Mouse (Mus musculus) myocyte (in vitro differentiated cells): ENCODE results near the gene Pom121. TPM values are rescaled to one million over a fixed set of nuclear protein-coding genes. Genes with fewer than 3 reads are reported as not detected.
A peak's percentile ranks its signal among the peaks of the same experiment; 100 is the strongest.

Source experiments
- H3K27me3 ChIP-seq: one replicate; pipeline ENCODE4 v1.6.1; 2011; ENCODE audit not compliant: control insufficient read depth, insufficient read depth, insufficient read length
- H3K36me3 ChIP-seq: one replicate; pipeline ENCODE4 v1.6.1; 2011; ENCODE audit not compliant: control insufficient read depth, insufficient read depth
- H3K4me2 ChIP-seq: one replicate; pipeline ENCODE4 v1.6.1; 2011; ENCODE audit warnings: low read depth, control low read depth
- H3K4me3 ChIP-seq: one replicate; pipeline ENCODE4 v1.5.1; 2011; ENCODE audit warnings: mild to moderate bottlenecking, control low read depth, moderate library complexity
- H3K79me2 ChIP-seq: one replicate; pipeline ENCODE4 v1.6.1; 2011; ENCODE audit not compliant: control insufficient read depth, insufficient read depth
- H3ac ChIP-seq: one replicate; pipeline ENCODE4 v1.6.1; 2011; ENCODE audit not compliant: control insufficient read depth, insufficient read length
- CEBPB ChIP-seq: IDR thresholded peaks from 2 replicates; pipeline ENCODE4 v1.6.1; 2011; ENCODE audit warnings: mild to moderate bottlenecking, moderate library complexity; ENCODE audit not compliant: poor library complexity, insufficient read depth, severe bottlenecking
- E2F4 ChIP-seq: IDR thresholded peaks from one replicate; pipeline ENCODE4 v1.6.1; 2011; ENCODE audit warnings: mild to moderate bottlenecking, control low read depth, moderate library complexity; ENCODE audit not compliant: insufficient read depth
- MAX ChIP-seq: IDR thresholded peaks from one replicate; pipeline ENCODE4 v1.6.1; 2011; ENCODE audit warnings: low read depth, mild to moderate bottlenecking, control low read depth
- MYOD1 ChIP-seq, 3 experiments: IDR thresholded peaks; one replicate each; pipeline ENCODE4 v1.6.1; 2011; ENCODE audit warnings: control low read depth in 2 of 3, low read depth in 2 of 3, mild to moderate bottlenecking in 2 of 3, moderate library complexity in 1 of 3; ENCODE audit not compliant: insufficient read length in 2 of 3, control insufficient read depth in 1 of 3
- MYOG ChIP-seq, 3 experiments: IDR thresholded peaks; one replicate each; pipeline ENCODE4 v1.6.1; 2011; ENCODE audit warnings: control low read depth in 2 of 3, low read depth in 2 of 3, mild to moderate bottlenecking in 2 of 3; ENCODE audit not compliant: insufficient read length in 2 of 3, control insufficient read depth in 1 of 3, insufficient read depth in 1 of 3
- POLR2A ChIP-seq: IDR thresholded peaks from one replicate; pipeline ENCODE4 v1.6.1; 2011; ENCODE audit warnings: low read depth, mild to moderate bottlenecking, control low read depth, moderate library complexity; ENCODE audit not compliant: insufficient read length
- POLR2AphosphoS2 ChIP-seq: IDR thresholded peaks from one replicate; pipeline ENCODE4 v1.6.1; 2011; ENCODE audit warnings: low read depth, control low read depth; ENCODE audit not compliant: insufficient read length
- REST ChIP-seq: IDR thresholded peaks from one replicate; pipeline ENCODE4 v1.6.1; 2011; ENCODE audit warnings: mild to moderate bottlenecking, control low read depth, moderate library complexity; ENCODE audit not compliant: insufficient read depth, insufficient read length
- SRF ChIP-seq: IDR thresholded peaks from one replicate; pipeline ENCODE4 v1.6.1; 2011; ENCODE audit warnings: low read depth; ENCODE audit not compliant: control insufficient read depth, insufficient read length
- TCF12 ChIP-seq: IDR thresholded peaks from one replicate; pipeline ENCODE4 v1.6.1; 2011; ENCODE audit warnings: mild to moderate bottlenecking, control low read depth; ENCODE audit not compliant: poor library complexity, insufficient read depth, severe bottlenecking
- TCF3 ChIP-seq: IDR thresholded peaks from one replicate; pipeline ENCODE4 v1.6.1; 2011; ENCODE audit warnings: low read depth, control low read depth; ENCODE audit not compliant: insufficient read length
- USF1 ChIP-seq: IDR thresholded peaks from one replicate; pipeline ENCODE4 v1.6.1; 2011; ENCODE audit warnings: low read depth, mild to moderate bottlenecking, control low read depth, moderate library complexity
- polyA plus RNA-seq: library from polyadenylated mRNA; unstranded; fragments of >200 nt; fragmentation: generic; extraction: Trizol; gene quantifications from one replicate; pipeline ENCODE4 v1.2.1, GENCODE M21; 2012; ENCODE audit warnings: missing spikeins

Gene Pom121
- polyA plus RNA-seq, result 14.0 TPM

GRCm38 (mm10) chr5:135394004-135394823 lies at the start of gene Pom121:
Gene Pom121, minus strand, starts transcription at chr5:135394546.
- Histone ChIP-seq H3K4me2 (peak within 1 kb of the TSS; percentile 87), H3K4me3 (peak within 1 kb of the TSS; percentile 42), H3K27me3 (no peaks in the 10 kb centered on the region), H3K79me2 (peaks cover 41% of the 10 kb centered on the region), H3ac (peak within 1 kb of the TSS; percentile 90), H3K36me3 (peaks cover 12% of the 10 kb centered on the region)
- TF ChIP-seq MYOD1 (IDR thresholded peaks at IDR 0.05; ENCODE audit: control insufficient read depth in 1 of 3, insufficient read length in 2 of 3, low read depth in 2 of 3) (peak in 1 of 3 experiments; percentile 3), POLR2A (peak; percentile 89), TCF3 (no peak), REST (no peak), CEBPB (no peak), MAX (peak; percentile 79), POLR2AphosphoS2 (peak; percentile 73), USF1 (no peak), TCF12 (no peak), MYOG (IDR thresholded peaks at IDR 0.05; ENCODE audit: control insufficient read depth in 1 of 3, insufficient read depth in 1 of 3, insufficient read length in 2 of 3, low read depth in 2 of 3) (peak in 1 of 3 experiments; percentile 2), SRF (peak; percentile 29), E2F4 (peak; percentile 80)

GRCm38 (mm10) chr5:135442430-135442829 lies 48.1 kb upstream of the Pom121 start:
- Histone ChIP-seq H3K27me3 (no peaks in the 10 kb centered on the region), H3K4me2 (no peak overlapping the region), H3K4me3 (no peak overlapping the region), H3K79me2 (no peaks in the 10 kb centered on the region), H3ac (no peak overlapping the region), H3K36me3 (peaks cover 22% of the 10 kb centered on the region)
- TF ChIP-seq MAX, result no peak
- TF ChIP-seq MYOG (IDR thresholded peaks at IDR 0.05; ENCODE audit: control insufficient read depth in 1 of 3, insufficient read depth in 1 of 3, insufficient read length in 2 of 3, low read depth in 2 of 3), result no peak
- no peak for TF ChIP-seq REST
- no peak for TF ChIP-seq USF1
- no peak for TF ChIP-seq POLR2A
- TF ChIP-seq E2F4, result no peak
- no peak for TF ChIP-seq POLR2AphosphoS2
- TF ChIP-seq SRF, result no peak
- TF ChIP-seq TCF3, result no peak
- TF ChIP-seq MYOD1 (IDR thresholded peaks at IDR 0.05; ENCODE audit: control insufficient read depth in 1 of 3, insufficient read length in 2 of 3, low read depth in 2 of 3), result no peak
- TF ChIP-seq CEBPB, result no peak
- no peak for TF ChIP-seq TCF12

- Histone ChIP-seq H3K79me2 (no peaks in the 10 kb centered on the region), H3K27me3 (no peaks in the 10 kb centered on the region), H3ac (no peak overlapping the region), H3K4me2 (no peak overlapping the region), H3K4me3 (no peak overlapping the region), H3K36me3 (peaks cover 15% of the 10 kb centered on the region)
- no peak for TF ChIP-seq POLR2A
These were observed 40.7 kb upstream of the Pom121 start for GRCm38 (mm10) chr5:135435039-135435438.

- H3K36me3 ChIP-seq, result peaks cover 26% of the 10 kb centered on the region
- no peak for TF ChIP-seq TCF3
- TF ChIP-seq USF1, result no peak
- no peak for TF ChIP-seq MYOD1 (IDR thresholded peaks at IDR 0.05; ENCODE audit: control insufficient read depth in 1 of 3, insufficient read length in 2 of 3, low read depth in 2 of 3)
- no peak for TF ChIP-seq E2F4
- no peak for TF ChIP-seq CEBPB
- TF ChIP-seq POLR2AphosphoS2, result no peak
- no peak for TF ChIP-seq POLR2A
- no peak for TF ChIP-seq REST
- TF ChIP-seq SRF, result no peak
- TF ChIP-seq MAX, result no peak
- TF ChIP-seq TCF12, result no peak
- no peak for TF ChIP-seq MYOG (IDR thresholded peaks at IDR 0.05; ENCODE audit: control insufficient read depth in 1 of 3, insufficient read depth in 1 of 3, insufficient read length in 2 of 3, low read depth in 2 of 3)
These were observed 39.5 kb upstream of the Pom121 start for GRCm38 (mm10) chr5:135433861-135434260.

GRCm38 (mm10) chr5:135431111-135431510 lies 36.8 kb upstream of the Pom121 start:
- Histone ChIP-seq H3K4me2 (no peak overlapping the region), H3K27me3 (no peaks in the 10 kb centered on the region), H3K79me2 (no peaks in the 10 kb centered on the region), H3ac (no peak overlapping the region), H3K36me3 (peaks cover 25% of the 10 kb centered on the region), H3K4me3 (no peak overlapping the region)
- TF ChIP-seq REST, result no peak
- no peak for TF ChIP-seq MAX
- no peak for TF ChIP-seq POLR2AphosphoS2
- no peak for TF ChIP-seq MYOG (IDR thresholded peaks at IDR 0.05; ENCODE audit: control insufficient read depth in 1 of 3, insufficient read depth in 1 of 3, insufficient read length in 2 of 3, low read depth in 2 of 3)
- no peak for TF ChIP-seq TCF3
- TF ChIP-seq TCF12, result no peak
- no peak for TF ChIP-seq POLR2A
- TF ChIP-seq SRF, result no peak
- no peak for TF ChIP-seq MYOD1 (IDR thresholded peaks at IDR 0.05; ENCODE audit: control insufficient read depth in 1 of 3, insufficient read length in 2 of 3, low read depth in 2 of 3)
- TF ChIP-seq USF1, result no peak
- no peak for TF ChIP-seq CEBPB
- no peak for TF ChIP-seq E2F4

More at GRCm38 (mm10) chr5:135433861-135434260, 39.5 kb upstream of the Pom121 start:
- Histone ChIP-seq H3K27me3 (no peaks in the 10 kb centered on the region), H3ac (no peak overlapping the region), H3K4me3 (no peak overlapping the region), H3K79me2 (no peaks in the 10 kb centered on the region), H3K4me2 (no peak overlapping the region)
